Mouse (Mus musculus): ENCODE results near the gene Tmem255b. TPM values are rescaled to one million over a fixed set of nuclear protein-coding genes. Genes with fewer than 3 reads are reported as not detected.

Tmem255b gene
- total RNA-seq, 1 experiment: 0.18 TPM

GRCm38 (mm10) chr8:13489986-13490910 lies 55.3 kb downstream of the Tmem255b start:
- Histone ChIP-seq H3K4me3 (ENCODE audit: insufficient read depth in 1 of 2, low read depth in 1 of 2, low read length in 2 of 2, poor library complexity in 1 of 2, severe bottlenecking in 1 of 2) (no peak overlapping the region), H3K4me1 (ENCODE audit: control insufficient read depth in 2 of 2, insufficient read depth in 2 of 2, low read length in 2 of 2, poor library complexity in 1 of 2) (peaks cover 0 to 27% of the 10 kb centered on the region in 2 experiments; a peak in 3 of 4 replicates), H3K9ac (ENCODE audit: insufficient read depth, low read depth, low read length, poor library complexity, severe bottlenecking) (no peak overlapping the region), H3K27ac (ENCODE audit: insufficient read depth, low read depth, low read length, poor library complexity, severe bottlenecking) (no peak overlapping the region), H3K9me3 (ENCODE audit: control insufficient read depth, insufficient read depth, low read depth, low read length) (no peaks in the 10 kb centered on the region), H3K36me3 (ENCODE audit: control insufficient read depth, insufficient read depth, low read length, poor library complexity, severe bottlenecking) (no peaks in the 10 kb centered on the region)
- TF ChIP-seq ZNF384 (IDR thresholded peaks at IDR 0.05; ENCODE audit: low read depth, low read length) (0 out of 2 replicates have a peak, but pooled peaks have one; percentile 31), HCFC1 (IDR thresholded peaks at IDR 0.05; ENCODE audit: borderline replicate concordance, insufficient read depth, low read length) (no peak)
- DNase-seq (ENCODE audit: low read depth, low spot score): no peak
- in situ Hi-C loops (cut with MboI; ENCODE audit: low sequenced_read_pairs in 2 of 2, unreplicated experiment in 2 of 2): no loop called here

DNA sequence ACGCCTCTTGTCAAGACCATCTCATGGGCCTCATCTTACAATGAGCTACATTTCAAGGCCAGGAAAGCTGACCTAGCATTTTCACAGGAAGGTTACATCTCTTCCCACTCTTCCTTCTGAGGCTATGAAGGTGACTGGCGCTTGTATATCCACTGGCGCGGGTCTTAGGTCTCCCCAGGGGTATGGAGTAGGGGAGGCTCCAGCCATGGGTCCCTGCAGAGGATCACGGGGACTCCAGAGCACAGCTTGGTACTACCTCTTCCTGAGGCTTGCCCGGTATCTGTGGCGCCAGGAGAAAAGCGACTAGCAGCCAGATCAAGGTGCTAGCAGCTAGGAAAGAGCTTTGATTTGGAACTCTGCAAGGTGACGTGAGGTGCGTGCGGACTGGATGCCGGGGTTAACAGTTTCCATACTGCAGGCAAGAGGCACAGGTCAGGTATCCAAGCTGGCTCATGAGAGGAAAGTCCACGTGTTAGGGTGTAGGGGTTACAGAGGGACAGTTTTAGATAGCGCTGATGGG lies 56.6 kb downstream of the Tmem255b start:
- Histone ChIP-seq H3K9ac (ENCODE audit: insufficient read depth, low read depth, low read length, poor library complexity, severe bottlenecking) (no peak overlapping the region), H3K9me3 (ENCODE audit: control insufficient read depth, insufficient read depth, low read depth, low read length) (no peaks in the 10 kb centered on the region), H3K4me1 (ENCODE audit: control insufficient read depth in 2 of 2, insufficient read depth in 2 of 2, low read length in 2 of 2, poor library complexity in 1 of 2) (peaks cover 0 to 27% of the 10 kb centered on the region in 2 experiments; a peak in 3 of 4 replicates), H3K27ac (ENCODE audit: insufficient read depth, low read depth, low read length, poor library complexity, severe bottlenecking) (no peak overlapping the region), H3K36me3 (ENCODE audit: control insufficient read depth, insufficient read depth, low read length, poor library complexity, severe bottlenecking) (no peaks in the 10 kb centered on the region), H3K4me3 (ENCODE audit: insufficient read depth in 1 of 2, low read depth in 1 of 2, low read length in 2 of 2, poor library complexity in 1 of 2, severe bottlenecking in 1 of 2) (no peak overlapping the region)
- DNase-seq (ENCODE audit: low read depth, low spot score): no peak
- no peak for TF ChIP-seq CHD2 (IDR thresholded peaks at IDR 0.05; ENCODE audit: low read depth, low read length)
- no peak for TF ChIP-seq ZNF384 (IDR thresholded peaks at IDR 0.05; ENCODE audit: low read depth, low read length)
- no peak for TF ChIP-seq MAFK (IDR thresholded peaks at IDR 0.05; ENCODE audit: insufficient read depth, low read depth, low read length)
- no peak for TF ChIP-seq HCFC1 (IDR thresholded peaks at IDR 0.05; ENCODE audit: borderline replicate concordance, insufficient read depth, low read length)
- no peak for TF ChIP-seq ZC3H11A (IDR thresholded peaks at IDR 0.05; ENCODE audit: borderline replicate concordance, low read depth, low read length)
- in situ Hi-C loops (cut with MboI; ENCODE audit: low sequenced_read_pairs in 2 of 2, unreplicated experiment in 2 of 2): no loop called here

- TF ChIP-seq ZC3H11A (IDR thresholded peaks at IDR 0.05; ENCODE audit: borderline replicate concordance, low read depth, low read length) (no peak), ZNF384 (IDR thresholded peaks at IDR 0.05; ENCODE audit: low read depth, low read length) (no peak), HCFC1 (IDR thresholded peaks at IDR 0.05; ENCODE audit: borderline replicate concordance, insufficient read depth, low read length) (no peak), MAFK (IDR thresholded peaks at IDR 0.05; ENCODE audit: insufficient read depth, low read depth, low read length) (no peak), CHD2 (IDR thresholded peaks at IDR 0.05; ENCODE audit: low read depth, low read length) (no peak)
- DNase-seq (ENCODE audit: low read depth, low spot score): no peak
- in situ Hi-C loops (cut with MboI; ENCODE audit: low sequenced_read_pairs in 2 of 2, unreplicated experiment in 2 of 2): no loop called here
These were observed 57.4 kb downstream of the Tmem255b start for GRCm38 (mm10) chr8:13492198-13492995.

GRCm38 (mm10) chr8:13493011-13493410 lies 58.0 kb downstream of the Tmem255b start:
- no peak overlapping the region for H3K4me3 ChIP-seq (ENCODE audit: insufficient read depth in 1 of 2, low read depth in 1 of 2, low read length in 2 of 2, poor library complexity in 1 of 2, severe bottlenecking in 1 of 2)
- H3K27ac ChIP-seq (ENCODE audit: insufficient read depth, low read depth, low read length, poor library complexity, severe bottlenecking): no peak overlapping the region
- TF ChIP-seq ZC3H11A (IDR thresholded peaks at IDR 0.05; ENCODE audit: borderline replicate concordance, low read depth, low read length) (no peak), HCFC1 (IDR thresholded peaks at IDR 0.05; ENCODE audit: borderline replicate concordance, insufficient read depth, low read length) (no peak), CHD2 (IDR thresholded peaks at IDR 0.05; ENCODE audit: low read depth, low read length) (no peak), MAFK (IDR thresholded peaks at IDR 0.05; ENCODE audit: insufficient read depth, low read depth, low read length) (no peak), ZNF384 (IDR thresholded peaks at IDR 0.05; ENCODE audit: low read depth, low read length) (no peak)
- DNase-seq (ENCODE audit: low read depth, low spot score): no peak
- peaks cover 0 to 27% of the 10 kb centered on the region in 2 experiments; a peak in 3 of 4 replicates for H3K4me1 ChIP-seq (ENCODE audit: control insufficient read depth in 2 of 2, insufficient read depth in 2 of 2, low read length in 2 of 2, poor library complexity in 1 of 2)
- in situ Hi-C loops (cut with MboI; ENCODE audit: low sequenced_read_pairs in 2 of 2, unreplicated experiment in 2 of 2): no loop called here
- H3K36me3 ChIP-seq (ENCODE audit: control insufficient read depth, insufficient read depth, low read length, poor library complexity, severe bottlenecking): no peaks in the 10 kb centered on the region
- no peak overlapping the region for H3K9ac ChIP-seq (ENCODE audit: insufficient read depth, low read depth, low read length, poor library complexity, severe bottlenecking)
- H3K9me3 ChIP-seq (ENCODE audit: control insufficient read depth, insufficient read depth, low read depth, low read length): no peaks in the 10 kb centered on the region

More at GRCm38 (mm10) chr8:13492198-13492995, 57.4 kb downstream of the Tmem255b start:
- no peaks in the 10 kb centered on the region for H3K9me3 ChIP-seq (ENCODE audit: control insufficient read depth, insufficient read depth, low read depth, low read length)
- H3K36me3 ChIP-seq (ENCODE audit: control insufficient read depth, insufficient read depth, low read length, poor library complexity, severe bottlenecking): no peaks in the 10 kb centered on the region
- no peak overlapping the region for H3K4me3 ChIP-seq (ENCODE audit: insufficient read depth in 1 of 2, low read depth in 1 of 2, low read length in 2 of 2, poor library complexity in 1 of 2, severe bottlenecking in 1 of 2)
- peaks cover 0 to 27% of the 10 kb centered on the region in 2 experiments; a peak in 3 of 4 replicates for H3K4me1 ChIP-seq (ENCODE audit: control insufficient read depth in 2 of 2, insufficient read depth in 2 of 2, low read length in 2 of 2, poor library complexity in 1 of 2)
- H3K27ac ChIP-seq (ENCODE audit: insufficient read depth, low read depth, low read length, poor library complexity, severe bottlenecking): no peak overlapping the region
- no peak overlapping the region for H3K9ac ChIP-seq (ENCODE audit: insufficient read depth, low read depth, low read length, poor library complexity, severe bottlenecking)

Data from ES-E14 (cell line).